Mouse (Mus musculus): Measurements from ENCODE around the gene Ift122.

The Ift122 gene

GRCm38 (mm10) chr6:115959151-115959691 lies 106.0 kb downstream of the Ift122 start:
- peak; percentile 76 for DNase-seq (ENCODE audit: low spot score)

GRCm38 (mm10) chr6:115960322-115960721 lies 107.1 kb downstream of the Ift122 start:
- DNase-seq (ENCODE audit: low spot score) = no peak

GRCm38 (mm10) chr6:115961743-115962142 lies 108.5 kb downstream of the Ift122 start:
- no peak for DNase-seq (ENCODE audit: low spot score)

GRCm38 (mm10) chr6:115962439-115963085 lies 109.3 kb downstream of the Ift122 start:
- no peak for DNase-seq (ENCODE audit: low spot score)

- no peak for DNase-seq (ENCODE audit: low spot score)
Observed at GRCm38 (mm10) chr6:115963656-115964055, 110.4 kb downstream of the Ift122 start.

GRCm38 (mm10) chr6:115966227-115966966 lies 113.1 kb downstream of the Ift122 start:
- no peak for DNase-seq (ENCODE audit: low spot score)

GRCm38 (mm10) chr6:115967291-115967880 lies 114.1 kb downstream of the Ift122 start:
- no peak for DNase-seq (ENCODE audit: low spot score)

- no peak for DNase-seq (ENCODE audit: low spot score)
Observed at GRCm38 (mm10) chr6:115968086-115968485, 114.8 kb downstream of the Ift122 start.

- DNase-seq (ENCODE audit: low spot score) = no peak
Observed at GRCm38 (mm10) chr6:115968700-115969099, 115.4 kb downstream of the Ift122 start.

- no peak for DNase-seq (ENCODE audit: low spot score)
Observed at GRCm38 (mm10) chr6:115969103-115969502, 115.8 kb downstream of the Ift122 start.

- no peak for DNase-seq (ENCODE audit: low spot score)
Observed at GRCm38 (mm10) chr6:115969952-115970351, 116.7 kb downstream of the Ift122 start.

- DNase-seq (ENCODE audit: low spot score) = no peak
Observed at GRCm38 (mm10) chr6:115971273-115972060, 118.2 kb downstream of the Ift122 start.

GRCm38 (mm10) chr6:115972083-115972764 lies 119.0 kb downstream of the Ift122 start:
- no peak for DNase-seq (ENCODE audit: low spot score)

- no peak for DNase-seq (ENCODE audit: low spot score)
Observed at GRCm38 (mm10) chr6:115973139-115973875, 120.0 kb downstream of the Ift122 start.

GRCm38 (mm10) chr6:115973881-115974662 lies 120.8 kb downstream of the Ift122 start:
- no peak for DNase-seq (ENCODE audit: low spot score)

- DNase-seq (ENCODE audit: low spot score) = no peak
Observed at GRCm38 (mm10) chr6:115975606-115976005, 122.3 kb downstream of the Ift122 start.

Data from urinary bladder, postnatal 14 days (tissue).